Comparison of ENCODE assay signal across 8 mouse cellular contexts in the genomic region with DNA sequence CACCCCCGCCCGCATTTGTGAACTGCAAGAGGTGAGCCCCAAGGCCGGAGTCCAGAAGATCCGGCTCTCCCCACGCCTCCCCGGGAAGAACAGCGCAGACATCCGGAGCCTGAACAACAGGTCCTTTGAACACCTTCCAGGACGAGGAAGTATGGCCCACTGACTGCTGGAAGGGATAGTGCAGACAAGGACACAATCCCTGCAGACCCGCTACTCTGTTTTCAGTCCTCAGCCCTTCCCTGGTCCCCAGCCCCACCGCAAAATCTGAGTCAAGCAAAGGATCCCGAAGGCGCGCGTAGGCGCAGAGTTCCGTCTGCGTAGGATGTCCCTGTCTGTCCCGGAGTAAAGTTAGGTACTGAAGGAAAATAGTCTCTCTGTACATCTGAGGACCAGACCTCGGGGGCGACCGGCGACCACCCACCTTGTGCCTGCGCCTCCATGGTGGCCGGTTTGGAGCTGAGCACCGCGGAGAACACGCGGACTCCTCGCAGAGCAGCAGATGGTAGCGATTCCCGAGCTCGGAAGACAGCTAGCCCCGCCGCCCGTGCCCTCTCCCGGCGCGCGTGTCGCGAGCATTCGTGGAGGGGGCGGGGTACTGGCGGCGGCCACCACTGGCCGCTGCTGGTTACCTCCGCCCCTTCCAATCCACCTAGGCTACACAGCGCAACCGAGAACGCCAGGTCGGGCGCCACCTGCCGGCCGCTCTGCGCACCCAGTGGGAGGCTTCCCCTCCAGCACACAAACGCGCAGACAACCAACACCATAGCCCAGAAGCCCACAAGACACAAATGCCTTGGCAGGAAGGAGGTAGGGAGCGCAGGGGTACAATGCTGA. TPM values are rescaled to one million over a fixed set of nuclear protein-coding genes. Genes with fewer than 3 reads are reported as not detected.
DNase-seq lines count a peak whose midpoint lies in the region; ATAC-seq lines count a peak whose summit lies in the region.

A gene (minus strand): TSS at position 668 of the 834 bp plus-strand sequence.

- peak within 1 kb of the TSS; percentile 74 for H3K4me3 ChIP-seq in forebrain, embryonic 16.5 days (replicated peaks; ENCODE audit: low read length)
- H3K4me3 ChIP-seq in liver, embryonic 15.5 days (replicated peaks): peak within 1 kb of the TSS; percentile 54
- peak within 1 kb of the TSS; percentile 56 for H3K4me3 ChIP-seq in neural tube, embryonic 13.5 days

- ATAC-seq in forebrain, embryonic 16.5 days: peak; percentile 99
- peak; percentile 84 for ATAC-seq in liver, embryonic 15.5 days (ENCODE audit: insufficient read depth)
- ATAC-seq in neural tube, embryonic 13.5 days (ENCODE audit: low read depth): peak; percentile 100

- under 1% methylated on average over 46 of the region's 59 CpGs for WGBS in forebrain, embryonic 16.5 days
- WGBS in large intestine, adult 2 months: 1% methylated on average over 59 of the region's 59 CpGs
- 1% methylated on average over 59 of the region's 59 CpGs for WGBS in liver, embryonic 15.5 days (ENCODE audit: insufficient replicate concordance)
- WGBS in neural tube, embryonic 13.5 days: 1% methylated on average over 55 of the region's 59 CpGs

- no peak within 1 kb of the TSS for H3K27ac ChIP-seq in forebrain, embryonic 16.5 days (ENCODE audit: low read length)
- no peak within 1 kb of the TSS for H3K27ac ChIP-seq in liver, embryonic 15.5 days (replicated peaks)
- H3K27ac ChIP-seq in neural tube, embryonic 13.5 days (replicated peaks): no peak within 1 kb of the TSS

- no peaks in the 10 kb centered on the region for H3K9me3 ChIP-seq in forebrain, embryonic 16.5 days (ENCODE audit: control insufficient read depth, low read length)
- H3K9me3 ChIP-seq in liver, embryonic 15.5 days (replicated peaks): no peaks in the 10 kb centered on the region
- H3K9me3 ChIP-seq in neural tube, embryonic 13.5 days: no peaks in the 10 kb centered on the region

- H3K4me1 ChIP-seq in forebrain, embryonic 16.5 days (replicated peaks; ENCODE audit: control insufficient read depth, insufficient read depth, low read length): peaks cover 2% of the 10 kb centered on the region; the same call in 1 of the 2 replicates
- 0 out of 2 replicates have a peak, but pooled peaks cover 6% of the 10 kb centered on the region for H3K4me1 ChIP-seq in liver, embryonic 15.5 days (replicated peaks)
- H3K4me1 ChIP-seq in neural tube, embryonic 13.5 days (replicated peaks): peaks cover 5% of the 10 kb centered on the region; the same call in 1 of the 2 replicates

- peak; percentile 93 for DNase-seq in ES-CJ7 (ENCODE audit: low read depth, low spot score)
- DNase-seq in cerebellum, adult 11 months: peak; percentile 52
- peak; percentile 83 to 91 for DNase-seq in heart, postnatal 14 days
- peak; percentile 39 for DNase-seq in large intestine, adult 2 months (ENCODE audit: low read depth, low spot score)
- DNase-seq in thymus, adult 18-20 months: peak; percentile 10 to 14

- H3K36me3 ChIP-seq in forebrain, embryonic 16.5 days (ENCODE audit: control insufficient read depth, insufficient read depth): no peaks in the 10 kb centered on the region
- H3K36me3 ChIP-seq in liver, embryonic 15.5 days (replicated peaks): no peaks in the 10 kb centered on the region
- no peaks in the 10 kb centered on the region for H3K36me3 ChIP-seq in neural tube, embryonic 13.5 days

- peak within 1 kb of the TSS; percentile 59 for H3K9ac ChIP-seq in forebrain, embryonic 16.5 days (replicated peaks; ENCODE audit: low read depth, low read length)
- H3K9ac ChIP-seq in liver, embryonic 15.5 days: no peak within 1 kb of the TSS
- H3K9ac ChIP-seq in neural tube, embryonic 13.5 days: peak within 1 kb of the TSS; percentile 70

- H3K27me3 ChIP-seq in forebrain, embryonic 16.5 days (replicated peaks; ENCODE audit: control insufficient read depth, insufficient read depth, low read length): no peaks in the 10 kb centered on the region
- H3K27me3 ChIP-seq in liver, embryonic 15.5 days: peaks cover 12% of the 10 kb centered on the region; the same call in 1 of the 2 replicates
- H3K27me3 ChIP-seq in neural tube, embryonic 13.5 days: no peaks in the 10 kb centered on the region

- peak within 1 kb of the TSS; percentile 76 for H3K4me2 ChIP-seq in forebrain, embryonic 16.5 days (ENCODE audit: low read length)
- peak within 1 kb of the TSS; percentile 68 for H3K4me2 ChIP-seq in liver, embryonic 15.5 days
- H3K4me2 ChIP-seq in neural tube, embryonic 13.5 days: peak within 1 kb of the TSS; percentile 70

- intact Hi-C loops in heart, postnatal 14 days (cut with DNase I): loop anchor here (5.0 kb wide), 2 partner anchors 133 to 623 kb away; a partner anchor contains a TSS

RNA-seq across cellular contexts. Expression of the gene that starts here (rescaled TPM):
- polyA plus RNA-seq in forebrain, embryonic 16.5 days (2015; fragmentation: Nextera tagmentation; extraction: Ambion mirVana): 17.3 and 19.8 TPM in 2 replicates
- total RNA-seq in heart, postnatal 14 days (2021): 1 to 10 TPM; 2.1 to 2.7 TPM
- 1.9 and 2.2 TPM in 2 replicates for polyA plus RNA-seq in large intestine, adult 2 months (2012; rRNA removed)
- 0.62 and 0.88 TPM in 2 replicates for polyA plus RNA-seq in liver, embryonic 15.5 days (2015; fragmentation: Nextera tagmentation; extraction: Ambion mirVana)
- polyA plus RNA-seq in neural tube, embryonic 13.5 days (2015; fragmentation: Nextera tagmentation; extraction: Ambion mirVana): 26.7 and 28.3 TPM in 2 replicates

Comparison
In these comparisons a context has a peak if more than half of its experiments do, and no peak if none do; other contexts are left out.
1. Peak in ATAC-seq, H3K4me3 ChIP-seq and H3K4me2 ChIP-seq in liver, embryonic 15.5 days; RNA of the gene not detected or under 1 TPM.
2. DNase-seq: peak in every context shown above with its lines; median percentile 93 in ES-CJ7; 87 in heart, postnatal 14 days; 52 in cerebellum, adult 11 months; 39 in large intestine, adult 2 months; 12 in thymus, adult 18-20 months.